Mouse (Mus musculus): ENCODE measurements around the gene Aebp2. TPM values are rescaled to one million over a fixed set of nuclear protein-coding genes. Genes with fewer than 3 reads are reported as not detected.

The Aebp2 gene
- polyA plus RNA-seq, 1 experiment from 2014 or later = 11.8 TPM

GRCm38 (mm10) chr6:140611893-140612473 is 10.5 kb upstream of the Aebp2 start:
- DNase-seq (ENCODE audit: low spot score) = no peak
- Histone ChIP-seq H3K36me3 (ENCODE audit: control insufficient read depth, insufficient read depth, low read length) (no peaks in the 10 kb centered on the region), H3K27me3 (ENCODE audit: control insufficient read depth, insufficient read depth, low read length) (no peaks in the 10 kb centered on the region)

GRCm38 (mm10) chr6:140613822-140614221 is 8.6 kb upstream of the Aebp2 start:
- no peak overlapping the region for H3K4me2 ChIP-seq (ENCODE audit: low read depth)
- H3K9me3 ChIP-seq (ENCODE audit: control insufficient read depth, low read length) = no peaks in the 10 kb centered on the region
- no peaks in the 10 kb centered on the region for H3K27me3 ChIP-seq (ENCODE audit: control insufficient read depth, insufficient read depth, low read length)
- H3K4me1 ChIP-seq (ENCODE audit: control insufficient read depth, insufficient read depth, low read length) = no peaks in the 10 kb centered on the region
- ATAC-seq (ENCODE audit: insufficient read depth, low FRiP score, low TSS enrichment) (no peak), DNase-seq (ENCODE audit: low spot score) (no peak)
- no peaks in the 10 kb centered on the region for H3K36me3 ChIP-seq (ENCODE audit: control insufficient read depth, insufficient read depth, low read length)
- H3K9ac ChIP-seq (ENCODE audit: low read length) = no peak overlapping the region
- WGBS = 82% methylated on average over 3 of the region's 3 CpGs
- H3K27ac ChIP-seq (ENCODE audit: low read depth, low read length) = no peak overlapping the region
- H3K4me3 ChIP-seq (ENCODE audit: low read depth, low read length) = no peak overlapping the region

More at GRCm38 (mm10) chr6:140611893-140612473, 10.5 kb upstream of the Aebp2 start:
- H3K27ac ChIP-seq (ENCODE audit: low read depth, low read length) = no peak overlapping the region
- H3K9ac ChIP-seq (ENCODE audit: low read length) = no peak overlapping the region
- H3K4me3 ChIP-seq (ENCODE audit: low read depth, low read length) = no peak overlapping the region
- WGBS = 81% methylated on average over 13 of the region's 13 CpGs
- no peak overlapping the region for H3K4me2 ChIP-seq (ENCODE audit: low read depth)
- no peaks in the 10 kb centered on the region for H3K4me1 ChIP-seq (ENCODE audit: control insufficient read depth, insufficient read depth, low read length)
- no peaks in the 10 kb centered on the region for H3K9me3 ChIP-seq (ENCODE audit: control insufficient read depth, low read length)
- no peak for ATAC-seq (ENCODE audit: insufficient read depth, low FRiP score, low TSS enrichment)

- ATAC-seq (ENCODE audit: insufficient read depth, low FRiP score, low TSS enrichment) = no peak
- 93% methylated on average over 11 of the region's 11 CpGs for WGBS
These were observed 7.8 kb upstream of the Aebp2 start for GRCm38 (mm10) chr6:140614711-140615110.

GRCm38 (mm10) chr6:140620531-140621349 is 1.7 kb upstream of the Aebp2 start:
- Histone ChIP-seq H3K27me3 (ENCODE audit: control insufficient read depth, insufficient read depth, low read length) (no peaks in the 10 kb centered on the region), H3K9ac (ENCODE audit: low read length) (no peak overlapping the region), H3K4me2 (ENCODE audit: low read depth) (no peak overlapping the region), H3K4me3 (ENCODE audit: low read depth, low read length) (no peak overlapping the region), H3K36me3 (ENCODE audit: control insufficient read depth, insufficient read depth, low read length) (no peaks in the 10 kb centered on the region), H3K4me1 (ENCODE audit: control insufficient read depth, insufficient read depth, low read length) (peaks cover 2% of the 10 kb centered on the region; the same call in 1 of the 2 replicates), H3K9me3 (ENCODE audit: control insufficient read depth, low read length) (no peaks in the 10 kb centered on the region), H3K27ac (ENCODE audit: low read depth, low read length) (no peak overlapping the region)
- no peak for DNase-seq (ENCODE audit: low spot score)
- WGBS = 70% methylated on average over 13 of the region's 13 CpGs
- ATAC-seq (ENCODE audit: insufficient read depth, low FRiP score, low TSS enrichment) = no peak

More at GRCm38 (mm10) chr6:140614711-140615110, 7.8 kb upstream of the Aebp2 start:
- Histone ChIP-seq H3K4me1 (ENCODE audit: control insufficient read depth, insufficient read depth, low read length) (no peaks in the 10 kb centered on the region), H3K27ac (ENCODE audit: low read depth, low read length) (no peak overlapping the region), H3K9me3 (ENCODE audit: control insufficient read depth, low read length) (no peaks in the 10 kb centered on the region), H3K36me3 (ENCODE audit: control insufficient read depth, insufficient read depth, low read length) (no peaks in the 10 kb centered on the region), H3K27me3 (ENCODE audit: control insufficient read depth, insufficient read depth, low read length) (no peaks in the 10 kb centered on the region), H3K4me3 (ENCODE audit: low read depth, low read length) (no peak overlapping the region), H3K4me2 (ENCODE audit: low read depth) (no peak overlapping the region), H3K9ac (ENCODE audit: low read length) (no peak overlapping the region)
- DNase-seq (ENCODE audit: low spot score) = no peak

DNA sequence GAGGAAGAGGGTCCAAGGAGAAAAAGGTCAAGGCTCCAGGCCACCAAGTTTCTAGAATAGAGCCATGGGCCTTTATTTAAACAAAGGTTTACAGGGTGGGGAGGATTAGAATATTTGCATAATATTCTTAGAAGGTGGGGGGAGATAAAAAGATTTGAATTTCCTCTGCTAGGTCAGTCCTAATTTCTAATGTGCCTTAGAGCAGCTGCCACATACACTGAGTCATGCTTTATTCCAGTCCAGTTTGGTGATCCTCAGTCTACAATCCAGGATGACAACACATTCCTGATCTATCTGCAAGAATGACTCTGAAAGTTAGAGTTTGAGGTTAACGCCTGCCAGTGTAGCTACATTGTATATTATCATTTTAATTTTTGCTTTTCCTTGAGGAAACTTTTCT is 841 bp upstream of the Aebp2 start:
- Histone ChIP-seq H3K36me3 (ENCODE audit: control insufficient read depth, insufficient read depth, low read length) (no peaks in the 10 kb centered on the region), H3K9ac (ENCODE audit: low read length) (no peak overlapping the region), H3K4me2 (ENCODE audit: low read depth) (no peak overlapping the region), H3K27ac (ENCODE audit: low read depth, low read length) (no peak overlapping the region), H3K27me3 (ENCODE audit: control insufficient read depth, insufficient read depth, low read length) (no peaks in the 10 kb centered on the region), H3K9me3 (ENCODE audit: control insufficient read depth, low read length) (no peaks in the 10 kb centered on the region), H3K4me3 (ENCODE audit: low read depth, low read length) (no peak overlapping the region), H3K4me1 (ENCODE audit: control insufficient read depth, insufficient read depth, low read length) (peaks cover 8% of the 10 kb centered on the region)
- ATAC-seq (ENCODE audit: insufficient read depth, low FRiP score, low TSS enrichment) (no peak), DNase-seq (ENCODE audit: low spot score) (no peak)
- 94% methylated on average over 1 of the region's 1 CpGs for WGBS

DNA sequence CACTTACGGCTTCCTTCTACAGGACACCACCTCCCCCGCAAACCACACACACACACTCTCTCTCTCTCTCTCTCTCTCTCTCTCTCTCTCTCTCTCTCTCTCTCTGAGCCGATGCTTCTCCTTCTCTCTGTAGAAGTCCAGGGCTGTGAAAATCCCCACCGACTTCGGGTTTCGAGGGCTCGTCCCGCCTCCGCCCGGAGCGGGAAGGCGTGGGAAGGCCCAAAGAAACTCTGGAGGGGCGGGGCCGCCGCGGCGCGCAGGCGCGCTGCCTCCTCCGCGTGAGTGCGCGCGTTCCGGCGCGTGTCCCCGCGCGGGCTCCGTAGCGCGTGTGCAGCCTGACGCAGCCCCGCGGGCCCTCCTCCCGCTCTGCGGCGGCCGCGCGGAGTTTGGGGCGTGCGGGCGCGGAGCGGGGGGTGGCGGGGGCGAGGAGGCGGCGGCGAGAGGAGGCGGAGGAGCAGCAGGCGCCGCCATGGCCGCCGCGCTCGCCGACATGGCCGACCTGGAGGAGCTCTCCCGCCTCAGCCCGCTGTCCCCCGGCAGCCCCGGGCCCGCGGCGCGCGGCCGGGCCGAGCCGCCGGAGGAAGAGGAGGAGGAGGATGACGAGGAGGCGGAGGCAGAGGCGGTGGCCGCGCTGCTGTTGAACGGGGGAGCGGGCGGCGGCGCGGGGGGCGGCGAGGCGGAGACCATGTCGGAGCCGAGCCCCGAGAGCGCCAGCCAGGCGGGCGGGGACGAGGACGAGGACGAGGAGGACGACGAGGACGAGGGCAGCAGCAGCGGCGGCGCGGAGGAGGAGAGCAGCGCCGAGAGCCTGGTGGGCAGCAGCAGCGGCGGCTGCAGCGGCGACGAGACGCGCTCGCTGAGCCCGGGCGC is 998 bp downstream of the Aebp2 start:
- Histone ChIP-seq H3K4me2 (ENCODE audit: low read depth) (peak overlapping the region; percentile 74), H3K9ac (ENCODE audit: low read length) (peak overlapping the region; percentile 93), H3K27me3 (ENCODE audit: control insufficient read depth, insufficient read depth, low read length) (no peaks in the 10 kb centered on the region), H3K36me3 (ENCODE audit: control insufficient read depth, insufficient read depth, low read length) (no peaks in the 10 kb centered on the region), H3K9me3 (ENCODE audit: control insufficient read depth, low read length) (no peaks in the 10 kb centered on the region), H3K4me3 (ENCODE audit: low read depth, low read length) (peak overlapping the region; percentile 98), H3K27ac (ENCODE audit: low read depth, low read length) (peak overlapping the region; percentile 90), H3K4me1 (ENCODE audit: control insufficient read depth, insufficient read depth, low read length) (peaks cover 8% of the 10 kb centered on the region)
- DNase-seq (ENCODE audit: low spot score) (peak; percentile 95), ATAC-seq (ENCODE audit: insufficient read depth, low FRiP score, low TSS enrichment) (peak; percentile 85)
- 0% methylated on average over 62 of the region's 117 CpGs for WGBS

DNA sequence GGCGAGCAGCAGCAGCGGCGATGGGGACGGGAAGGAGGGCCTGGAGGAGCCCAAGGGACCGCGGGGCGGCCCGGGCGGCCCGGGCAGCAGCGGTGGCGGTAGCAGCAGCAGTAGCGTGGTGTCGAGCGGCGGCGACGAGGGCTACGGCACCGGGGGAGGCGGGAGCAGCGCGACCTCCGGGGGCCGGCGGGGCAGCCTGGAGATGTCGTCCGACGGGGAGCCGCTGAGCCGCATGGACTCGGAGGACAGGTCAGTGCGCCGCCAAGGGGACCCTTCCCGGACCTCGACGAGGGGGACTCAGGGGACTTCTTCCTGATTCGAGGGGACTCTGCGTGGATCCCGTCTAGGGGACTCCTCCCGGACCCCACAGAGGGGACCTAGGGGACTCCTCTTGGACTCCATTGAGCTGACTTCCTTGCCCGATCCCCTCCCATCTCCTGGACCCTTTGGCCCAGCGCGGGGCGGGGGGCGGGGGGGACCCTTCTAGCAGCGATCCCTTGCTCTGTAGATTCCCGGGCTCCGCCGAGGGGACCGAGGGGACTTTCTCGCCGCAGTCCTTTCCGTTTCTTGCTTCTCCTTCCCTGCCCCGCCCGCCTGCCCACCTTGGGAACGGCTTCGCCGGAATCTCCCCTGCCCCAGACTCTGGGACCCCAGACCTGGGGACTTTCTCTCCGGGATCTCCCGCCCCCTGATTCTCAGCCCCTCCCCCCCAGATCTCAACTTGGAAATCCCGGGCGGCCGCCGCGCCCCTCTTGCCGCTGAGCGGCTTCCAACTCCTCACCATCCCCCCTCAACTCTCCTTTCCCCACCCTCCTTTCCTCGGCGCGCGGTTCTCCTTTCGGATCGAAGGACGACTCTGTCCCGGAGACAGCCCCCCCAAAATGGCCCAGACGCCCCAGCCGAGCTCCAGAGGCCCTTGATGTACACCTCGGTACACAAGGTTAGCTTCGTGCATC is 1.9 kb downstream of the Aebp2 start:
- Histone ChIP-seq H3K9ac (ENCODE audit: low read length) (peak overlapping the region; percentile 93), H3K9me3 (ENCODE audit: control insufficient read depth, low read length) (no peaks in the 10 kb centered on the region), H3K4me1 (ENCODE audit: control insufficient read depth, insufficient read depth, low read length) (peaks cover 8% of the 10 kb centered on the region), H3K4me2 (ENCODE audit: low read depth) (peak overlapping the region; percentile 74), H3K36me3 (ENCODE audit: control insufficient read depth, insufficient read depth, low read length) (no peaks in the 10 kb centered on the region), H3K4me3 (ENCODE audit: low read depth, low read length) (peak overlapping the region; percentile 98), H3K27me3 (ENCODE audit: control insufficient read depth, insufficient read depth, low read length) (no peaks in the 10 kb centered on the region), H3K27ac (ENCODE audit: low read depth, low read length) (peak overlapping the region; percentile 90)
- under 1% methylated on average over 68 of the region's 80 CpGs for WGBS
- peak; percentile 36 for ATAC-seq (ENCODE audit: insufficient read depth, low FRiP score, low TSS enrichment)
- DNase-seq (ENCODE audit: low spot score) = peak; percentile 55

All from neural tube, embryonic 11.5 days (tissue).